In the genomic region with DNA sequence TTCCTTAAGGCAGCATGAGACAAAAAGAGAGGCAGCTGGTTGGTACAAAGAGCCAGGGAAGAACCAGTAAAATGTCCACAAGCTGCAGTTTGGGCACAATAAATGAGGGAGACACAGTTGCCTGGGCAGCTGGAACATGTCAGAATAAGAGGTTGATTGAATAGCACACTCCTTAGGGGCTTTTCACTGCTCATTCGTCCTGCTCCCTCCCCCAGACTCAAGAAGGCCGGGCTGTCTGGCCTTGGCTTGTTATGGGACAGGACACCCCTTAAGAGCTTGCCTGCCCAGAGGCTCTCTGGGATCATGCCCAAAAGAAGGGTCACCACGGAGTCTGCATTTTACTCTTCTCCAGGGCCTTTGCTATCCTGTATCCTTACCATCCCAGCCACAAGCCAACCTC, we compare ENCODE assay signal across 23 mouse cellular contexts. TPM values are rescaled to one million over a fixed set of nuclear protein-coding genes. Genes with fewer than 3 reads are reported as not detected.
DNase-seq lines count a peak whose midpoint lies in the region; ATAC-seq and TF ChIP-seq lines count a peak whose summit lies in the region.
"Had no signal": no experiment of that assay in that cellular context is flagged by ENCODE, and none has a peak within 500 bp of the region (broad histone marks: within the 10 kb centered on the region; RNA-seq: fewer than 3 reads in every experiment).

No protein-coding gene starts in this region.

- no peak for TF ChIP-seq POLR2A in small intestine, adult 2 months (IDR thresholded peaks at IDR 0.05; ENCODE audit: low read depth, low read length)

- intact Hi-C loops in left cerebral cortex, adult 2 months (cut with DNase I), result no loop called here

- H3K36me3 ChIP-seq in intestine, embryonic 15.5 days, result no peaks in the 10 kb centered on the region
- H3K36me3 ChIP-seq in intestine, embryonic 16.5 days (ENCODE audit: control insufficient read depth, insufficient read depth, low read length), result no peaks in the 10 kb centered on the region
- no peaks in the 10 kb centered on the region for H3K36me3 ChIP-seq in midbrain, embryonic 12.5 days
- H3K36me3 ChIP-seq in midbrain, embryonic 10.5 days, result no peaks in the 10 kb centered on the region
- H3K36me3 ChIP-seq in hindbrain, embryonic 12.5 days, result no peaks in the 10 kb centered on the region
- peaks cover 9% of the 10 kb centered on the region for H3K36me3 ChIP-seq in small intestine, adult 2 months (ENCODE audit: control insufficient read depth, insufficient read depth, low read length)
- H3K36me3 ChIP-seq: heart, embryonic 13.5 days; limb, embryonic 15.5 days had no signal

- WGBS in intestine, embryonic 15.5 days, result 31% methylated on average over 3 of the region's 3 CpGs
- WGBS in intestine, embryonic 16.5 days, result 41% methylated on average over 3 of the region's 3 CpGs
- 47% methylated on average over 3 of the region's 3 CpGs for WGBS in midbrain, embryonic 12.5 days
- WGBS in midbrain, embryonic 10.5 days, result 66% methylated on average over 3 of the region's 3 CpGs
- WGBS in hindbrain, embryonic 12.5 days, result 30% methylated on average over 3 of the region's 3 CpGs
- 72% methylated on average over 3 of the region's 3 CpGs for WGBS in small intestine, adult 2 months

- DNase-seq in midbrain, embryonic 10.5 days (ENCODE audit: low spot score), result no peak
- DNase-seq in cerebellum, postnatal 4 days (ENCODE audit: low spot score in 2 of 2), result no peak
- no peak for DNase-seq in left cerebral cortex, adult 2 months (ENCODE audit: extremely low spot score in 1 of 2, low spot score in 2 of 2)
- DNase-seq: cerebellum, adult 11 months; cerebellum, postnatal 25 days; gastrocnemius, postnatal 25 days; heart, postnatal 4 days; kidney, postnatal 10 days; lung, postnatal 36 days; right cerebral cortex, postnatal 4 days had no signal

- ATAC-seq in intestine, embryonic 15.5 days, result no peak
- no peak for ATAC-seq in intestine, embryonic 16.5 days
- 0 out of 2 replicates have a peak, but pooled peaks have one; percentile 34 for ATAC-seq in midbrain, embryonic 12.5 days (ENCODE audit: low FRiP score, low read depth)
- ATAC-seq in hindbrain, embryonic 12.5 days (ENCODE audit: low FRiP score), result peak; percentile 85

- H3K27ac ChIP-seq in intestine, embryonic 15.5 days, result 0 out of 2 replicates have a peak overlapping the region, but pooled peaks have one; percentile 9
- no peak overlapping the region for H3K27ac ChIP-seq in intestine, embryonic 16.5 days (ENCODE audit: low read length)
- H3K27ac ChIP-seq in midbrain, embryonic 12.5 days (replicated peaks), result no peak overlapping the region
- no peak overlapping the region for H3K27ac ChIP-seq in midbrain, embryonic 10.5 days (replicated peaks)
- H3K27ac ChIP-seq in hindbrain, embryonic 12.5 days, result peak overlapping the region; percentile 48
- peak overlapping the region; percentile 86 for H3K27ac ChIP-seq in small intestine, adult 2 months (ENCODE audit: insufficient read depth, low read depth, low read length)
- no peak overlapping the region for H3K27ac ChIP-seq in left cerebral cortex, adult 2 months
- H3K27ac ChIP-seq: heart, embryonic 13.5 days; limb, embryonic 15.5 days had no signal

- H3K4me1 ChIP-seq in intestine, embryonic 15.5 days (replicated peaks), result peaks cover 11% of the 10 kb centered on the region
- H3K4me1 ChIP-seq in intestine, embryonic 16.5 days (ENCODE audit: control insufficient read depth, insufficient read depth, low read length), result peaks cover 22% of the 10 kb centered on the region
- H3K4me1 ChIP-seq in midbrain, embryonic 12.5 days, result no peaks in the 10 kb centered on the region
- H3K4me1 ChIP-seq in midbrain, embryonic 10.5 days, result peaks cover 22% of the 10 kb centered on the region
- H3K4me1 ChIP-seq in hindbrain, embryonic 12.5 days, result peaks cover 7% of the 10 kb centered on the region; the same call in 1 of the 2 replicates
- H3K4me1 ChIP-seq in small intestine, adult 2 months (ENCODE audit: control insufficient read depth, insufficient read depth, insufficient read length, low read length), result peaks cover 38% of the 10 kb centered on the region; the same call in 1 of the 2 replicates
- H3K4me1 ChIP-seq: limb, embryonic 15.5 days had no signal

- H3K27me3 ChIP-seq in intestine, embryonic 15.5 days (replicated peaks), result no peaks in the 10 kb centered on the region
- no peaks in the 10 kb centered on the region for H3K27me3 ChIP-seq in intestine, embryonic 16.5 days (replicated peaks; ENCODE audit: control insufficient read depth, insufficient read depth, low read length)
- no peaks in the 10 kb centered on the region for H3K27me3 ChIP-seq in midbrain, embryonic 12.5 days
- no peaks in the 10 kb centered on the region; the same call in 1 of the 2 replicates for H3K27me3 ChIP-seq in midbrain, embryonic 10.5 days (ENCODE audit: low read depth, poor library complexity, severe bottlenecking)
- H3K27me3 ChIP-seq in hindbrain, embryonic 12.5 days, result no peaks in the 10 kb centered on the region
- no peaks in the 10 kb centered on the region for H3K27me3 ChIP-seq in small intestine, adult 2 months (ENCODE audit: control insufficient read depth, insufficient read depth, low read length)
- H3K27me3 ChIP-seq: heart, embryonic 13.5 days; limb, embryonic 15.5 days had no signal

- no peak overlapping the region for H3K9ac ChIP-seq in intestine, embryonic 15.5 days
- H3K9ac ChIP-seq in intestine, embryonic 16.5 days (ENCODE audit: low read depth, low read length), result no peak overlapping the region
- no peak overlapping the region for H3K9ac ChIP-seq in midbrain, embryonic 12.5 days (replicated peaks)
- H3K9ac ChIP-seq in hindbrain, embryonic 12.5 days, result no peak overlapping the region
- H3K9ac ChIP-seq: heart, embryonic 13.5 days; limb, embryonic 15.5 days had no signal

- H3K9me3 ChIP-seq in intestine, embryonic 15.5 days, result no peaks in the 10 kb centered on the region
- H3K9me3 ChIP-seq in intestine, embryonic 16.5 days (ENCODE audit: control insufficient read depth, low read length), result no peaks in the 10 kb centered on the region
- H3K9me3 ChIP-seq in midbrain, embryonic 12.5 days, result no peaks in the 10 kb centered on the region
- H3K9me3 ChIP-seq in midbrain, embryonic 10.5 days (replicated peaks), result no peaks in the 10 kb centered on the region
- H3K9me3 ChIP-seq in hindbrain, embryonic 12.5 days (replicated peaks), result no peaks in the 10 kb centered on the region
- H3K9me3 ChIP-seq: heart, embryonic 13.5 days; limb, embryonic 15.5 days had no signal

- H3K4me2 ChIP-seq in intestine, embryonic 15.5 days (replicated peaks), result no peak overlapping the region
- H3K4me2 ChIP-seq in intestine, embryonic 16.5 days (ENCODE audit: low read depth, low read length), result no peak overlapping the region
- H3K4me2 ChIP-seq in midbrain, embryonic 12.5 days (replicated peaks), result no peak overlapping the region
- H3K4me2 ChIP-seq in hindbrain, embryonic 12.5 days (replicated peaks), result no peak overlapping the region
- H3K4me2 ChIP-seq: heart, embryonic 13.5 days; limb, embryonic 15.5 days; midbrain, embryonic 11.5 days had no signal

- no peak for TF ChIP-seq CTCF in small intestine, adult 2 months (IDR thresholded peaks at IDR 0.05; ENCODE audit: extremely low read depth, insufficient read length, insufficient replicate concordance, low read depth, low read length)
- no peak for TF ChIP-seq CTCF in left cerebral cortex, adult 2 months (IDR thresholded peaks at IDR 0.05)

- no peak overlapping the region for H3K4me3 ChIP-seq in intestine, embryonic 15.5 days (replicated peaks)
- no peak overlapping the region for H3K4me3 ChIP-seq in intestine, embryonic 16.5 days (ENCODE audit: low read length)
- H3K4me3 ChIP-seq in midbrain, embryonic 12.5 days, result no peak overlapping the region
- H3K4me3 ChIP-seq in midbrain, embryonic 10.5 days, result no peak overlapping the region
- H3K4me3 ChIP-seq in hindbrain, embryonic 12.5 days, result no peak overlapping the region
- no peak overlapping the region for H3K4me3 ChIP-seq in small intestine, adult 2 months (ENCODE audit: low read depth, low read length)
- H3K4me3 ChIP-seq in left cerebral cortex, adult 2 months, result no peak overlapping the region
- H3K4me3 ChIP-seq: heart, embryonic 13.5 days; limb, embryonic 15.5 days had no signal

RNA-seq across cellular contexts. Expression of gene Nr1i2, which starts 11.3 kb away (rescaled TPM):
- polyA plus RNA-seq in intestine, embryonic 15.5 days (2015; fragmentation: Nextera tagmentation; extraction: Ambion mirVana), result 12.1 and 13.1 TPM in 2 replicates
- 17.4 and 17.9 TPM in 2 replicates for polyA plus RNA-seq in intestine, embryonic 16.5 days (2015; fragmentation: Nextera tagmentation; extraction: Ambion mirVana)
- not detected in 2 replicates for polyA plus RNA-seq in midbrain, embryonic 12.5 days (2016; fragmentation: Nextera tagmentation; extraction: Ambion mirVana)
- not detected in 2 replicates for polyA plus RNA-seq in midbrain, embryonic 10.5 days (2016; fragmentation: Nextera tagmentation; extraction: Ambion mirVana)
- polyA plus RNA-seq in hindbrain, embryonic 12.5 days (2016; fragmentation: Nextera tagmentation; extraction: Ambion mirVana), result not detected in 2 replicates
- 25.5 and 72.6 TPM in 2 replicates for polyA plus RNA-seq in small intestine, adult 2 months (2012; rRNA removed)
- not detected for total RNA-seq in left cerebral cortex, adult 2 months (2021)
- total RNA-seq: adrenal gland, adult 18-20 months; gastrocnemius, postnatal 25 days; heart, postnatal 4 days; layer of hippocampus, postnatal 10 days; left cerebral cortex, postnatal 14 days had no signal
- polyA plus RNA-seq: embryonic facial prominence, embryonic 14.5 days; heart, embryonic 13.5 days; limb, embryonic 15.5 days; midbrain, embryonic 11.5 days; thymus, postnatal 0 days had no signal

RNA-seq across cellular contexts. Expression of gene Maats1, which starts 58.6 kb away (rescaled TPM):
- polyA plus RNA-seq in intestine, embryonic 15.5 days (2015; fragmentation: Nextera tagmentation; extraction: Ambion mirVana), result 0.08 and 0.18 TPM in 2 replicates
- 0.18 and 0.31 TPM in 2 replicates for polyA plus RNA-seq in intestine, embryonic 16.5 days (2015; fragmentation: Nextera tagmentation; extraction: Ambion mirVana)
- polyA plus RNA-seq in midbrain, embryonic 12.5 days (2016; fragmentation: Nextera tagmentation; extraction: Ambion mirVana), result 0.51 and 0.59 TPM in 2 replicates
- polyA plus RNA-seq in midbrain, embryonic 10.5 days (2016; fragmentation: Nextera tagmentation; extraction: Ambion mirVana), result 0.78 and 0.98 TPM in 2 replicates
- polyA plus RNA-seq in hindbrain, embryonic 12.5 days (2016; fragmentation: Nextera tagmentation; extraction: Ambion mirVana), result 1.2 and 1.3 TPM in 2 replicates
- polyA plus RNA-seq in small intestine, adult 2 months (2012; rRNA removed), result 0.05 and 0.16 TPM in 2 replicates
- total RNA-seq in left cerebral cortex, adult 2 months (2021), result 1 to 10 TPM; 1.2 to 1.6 TPM
- total RNA-seq: gastrocnemius, postnatal 25 days had no signal
- polyA plus RNA-seq: limb, embryonic 15.5 days had no signal

Comparison
In these comparisons a context has a peak if more than half of its experiments do, and no peak if none do; other contexts are left out.
1. H3K27ac ChIP-seq: peak in intestine, embryonic 15.5 days (single experiment), hindbrain, embryonic 12.5 days (single experiment) and small intestine, adult 2 months (single experiment); none in intestine, embryonic 16.5 days (single experiment), midbrain, embryonic 12.5 days (single experiment), midbrain, embryonic 10.5 days (single experiment) and left cerebral cortex, adult 2 months (single experiment).
2. ATAC-seq: peak in midbrain, embryonic 12.5 days (single experiment) and hindbrain, embryonic 12.5 days (single experiment); none in intestine, embryonic 15.5 days (single experiment) and intestine, embryonic 16.5 days (single experiment).
3. RNA of gene Nr1i2, which starts 11.3 kb away (polyA plus RNA-seq): 25.5 to 72.6 TPM in small intestine, adult 2 months, 17.4 to 17.9 TPM in intestine, embryonic 16.5 days and 12.1 to 13.1 TPM in intestine, embryonic 15.5 days; not detected in midbrain, embryonic 12.5 days, not detected in hindbrain, embryonic 12.5 days and not detected in midbrain, embryonic 10.5 days; every median in the first group is over 10 times any median in the second.